Mouse (Mus musculus): ENCODE measurements around the gene Gm20823.
"Not testable (repeated sequence)": the region's sequence is repeated elsewhere in the genome, so short reads cannot be mapped to it uniquely, and the experiment has no call there.

The Gm20823 gene

GRCm38 (mm10) chrY:62464745-62465144 is at the start of gene Gm20823:
Gene Gm20823, minus strand, starts transcription at chrY:62464845.
- not testable (repeated sequence) for DNase-seq (ENCODE audit: low spot score)

Data from T-cell, adult 2 months (primary cell).